Mouse (Mus musculus): ENCODE data around the gene Nthl1. TPM values are rescaled to one million over a fixed set of nuclear protein-coding genes. Genes with fewer than 3 reads are reported as not detected.

The Nthl1 gene
- polyA plus RNA-seq, 1 experiment from 2014 or later, result 12.3 TPM

GRCm38 (mm10) chr17:24687599-24687998 is 55.1 kb downstream of the Nthl1 start:
- Histone ChIP-seq H3K4me3 (ENCODE audit: low read depth, low read length) (peak overlapping the region; percentile 25), H3K4me1 (ENCODE audit: control insufficient read depth, insufficient read depth, low read length) (peaks cover 3% of the 10 kb centered on the region), H3K27me3 (replicated peaks; ENCODE audit: control insufficient read depth, insufficient read depth, low read length) (peaks cover 19% of the 10 kb centered on the region), H3K4me2 (ENCODE audit: low read length) (peak overlapping the region; percentile 48), H3K9ac (ENCODE audit: low read length) (peak overlapping the region; percentile 35), H3K36me3 (ENCODE audit: control insufficient read depth, insufficient read depth, low read length) (peaks cover 2% of the 10 kb centered on the region; the same call in 1 of the 2 replicates), H3K9me3 (replicated peaks; ENCODE audit: control insufficient read depth, low read length) (no peaks in the 10 kb centered on the region), H3K27ac (ENCODE audit: low read depth, low read length) (no peak overlapping the region)
- DNase-seq (ENCODE audit: low spot score), result no peak
- ATAC-seq, result no peak
- WGBS, result 19% methylated on average over 23 of the region's 23 CpGs

Small RNAs within 50 kb of the gene (microRNA-seq; reads per million reads assigned to microRNA genes)
- not detected for gene Gm24589

Other genes starting within 250 kb of the Nthl1 start
- 304 and 325 TPM in 2 replicates for gene Rnps1, start 218.1 kb upstream of the Nthl1 start, polyA plus RNA-seq (2014; fragmentation: Nextera tagmentation; extraction: Ambion mirVana)
- gene Eci1, start 206.0 kb upstream of the Nthl1 start, polyA plus RNA-seq (2014; fragmentation: Nextera tagmentation; extraction: Ambion mirVana), result 31.5 and 31.8 TPM in 2 replicates
- gene Dnase1l2, start 189.6 kb upstream of the Nthl1 start, polyA plus RNA-seq (2014; fragmentation: Nextera tagmentation; extraction: Ambion mirVana), result 2.3 and 3.5 TPM in 2 replicates
- gene E4f1, start 162.4 kb upstream of the Nthl1 start, polyA plus RNA-seq (2014; fragmentation: Nextera tagmentation; extraction: Ambion mirVana), result 8.3 and 16.9 TPM in 2 replicates
- gene Pgp, start 162.3 kb upstream of the Nthl1 start, polyA plus RNA-seq (2014; fragmentation: Nextera tagmentation; extraction: Ambion mirVana), result 54.7 and 56.5 TPM in 2 replicates
- 0.38 and 1.3 TPM in 2 replicates for gene Bricd5, start 158.8 kb upstream of the Nthl1 start, polyA plus RNA-seq (2014; fragmentation: Nextera tagmentation; extraction: Ambion mirVana)
- 31.8 and 37.2 TPM in 2 replicates for gene Mlst8, start 153.6 kb upstream of the Nthl1 start, polyA plus RNA-seq (2014; fragmentation: Nextera tagmentation; extraction: Ambion mirVana)
- gene Caskin1, start 144.1 kb upstream of the Nthl1 start, polyA plus RNA-seq (2014; fragmentation: Nextera tagmentation; extraction: Ambion mirVana), result 9.1 and 14.6 TPM in 2 replicates
- 80.1 and 96.6 TPM in 2 replicates for gene Traf7, start 104.7 kb upstream of the Nthl1 start, polyA plus RNA-seq (2014; fragmentation: Nextera tagmentation; extraction: Ambion mirVana)
- gene Rab26, start 98.5 kb upstream of the Nthl1 start, polyA plus RNA-seq (2014; fragmentation: Nextera tagmentation; extraction: Ambion mirVana), result 4.0 TPM in 2 replicates
- gene Pkd1, start 82.8 kb upstream of the Nthl1 start, polyA plus RNA-seq (2014; fragmentation: Nextera tagmentation; extraction: Ambion mirVana), result 12.9 and 16.7 TPM in 2 replicates
- gene Tsc2, start 50 bp upstream of the Nthl1 start, polyA plus RNA-seq (2014; fragmentation: Nextera tagmentation; extraction: Ambion mirVana), result 59.8 and 66.4 TPM in 2 replicates
- gene Slc9a3r2, start 17.6 kb downstream of the Nthl1 start, polyA plus RNA-seq (2014; fragmentation: Nextera tagmentation; extraction: Ambion mirVana), result 22.4 and 31.3 TPM in 2 replicates
- not detected in 2 replicates for gene Npw, start 25.8 kb downstream of the Nthl1 start, polyA plus RNA-seq (2014; fragmentation: Nextera tagmentation; extraction: Ambion mirVana)
- 14.9 and 19.7 TPM in 2 replicates for gene Zfp598, start 37.0 kb downstream of the Nthl1 start, polyA plus RNA-seq (2014; fragmentation: Nextera tagmentation; extraction: Ambion mirVana)
- gene Syngr3, start 57.3 kb downstream of the Nthl1 start, polyA plus RNA-seq (2014; fragmentation: Nextera tagmentation; extraction: Ambion mirVana), result 105 and 136 TPM in 2 replicates
- gene Gfer, start 63.5 kb downstream of the Nthl1 start, polyA plus RNA-seq (2014; fragmentation: Nextera tagmentation; extraction: Ambion mirVana), result 36.5 and 37.7 TPM in 2 replicates
- gene Noxo1, start 63.6 kb downstream of the Nthl1 start, polyA plus RNA-seq (2014; fragmentation: Nextera tagmentation; extraction: Ambion mirVana), result 2.2 and 2.4 TPM in 2 replicates
- 85.3 and 86.1 TPM in 2 replicates for gene Tbl3, start 75.0 kb downstream of the Nthl1 start, polyA plus RNA-seq (2014; fragmentation: Nextera tagmentation; extraction: Ambion mirVana)
- not detected in 2 replicates for gene Rnf151, start 85.4 kb downstream of the Nthl1 start, polyA plus RNA-seq (2014; fragmentation: Nextera tagmentation; extraction: Ambion mirVana)
- gene Rps2, start 85.4 kb downstream of the Nthl1 start, polyA plus RNA-seq (2014; fragmentation: Nextera tagmentation; extraction: Ambion mirVana), result 888 and 1,063 TPM in 2 replicates
- gene Ndufb10, start 91.8 kb downstream of the Nthl1 start, polyA plus RNA-seq (2014; fragmentation: Nextera tagmentation; extraction: Ambion mirVana), result 301 and 312 TPM in 2 replicates
- gene Rpl3l, start 95.1 kb downstream of the Nthl1 start, polyA plus RNA-seq (2014; fragmentation: Nextera tagmentation; extraction: Ambion mirVana), result not detected in 2 replicates
- gene Msrb1, start 104.0 kb downstream of the Nthl1 start, polyA plus RNA-seq (2014; fragmentation: Nextera tagmentation; extraction: Ambion mirVana), result 25.3 TPM in 2 replicates
- gene Hs3st6, start 120.3 kb downstream of the Nthl1 start, polyA plus RNA-seq (2014; fragmentation: Nextera tagmentation; extraction: Ambion mirVana), result 0.20 TPM in 1 of 2 replicates, not detected in the other
- gene Meiob, start 171.6 kb downstream of the Nthl1 start, polyA plus RNA-seq (2014; fragmentation: Nextera tagmentation; extraction: Ambion mirVana), result not detected in 2 replicates
- 49.7 and 52.8 TPM in 2 replicates for gene Hagh, start 207.5 kb downstream of the Nthl1 start, polyA plus RNA-seq (2014; fragmentation: Nextera tagmentation; extraction: Ambion mirVana)
- gene Fahd1, start 217.7 kb downstream of the Nthl1 start, polyA plus RNA-seq (2014; fragmentation: Nextera tagmentation; extraction: Ambion mirVana), result 18.4 and 19.2 TPM in 2 replicates
- 0.17 and 0.25 TPM in 2 replicates for gene Igfals, start 233.3 kb downstream of the Nthl1 start, polyA plus RNA-seq (2014; fragmentation: Nextera tagmentation; extraction: Ambion mirVana)